Mouse (Mus musculus) MEL (cell line): ENCODE measurements around the gene Ttc39a. TPM values are rescaled to one million over a fixed set of nuclear protein-coding genes. Genes with fewer than 3 reads are reported as not detected.
A peak's percentile ranks its signal among the peaks of the same experiment; 100 is the strongest.

Source experiments
- DNase-seq: peaks from one replicate; pipeline ENCODE4 v3.0.0; 2011; ENCODE audit warnings: low read depth, low spot score
- H3K27ac ChIP-seq: 2 replicates; pipeline ENCODE4 v1.5.1; 2012; ENCODE audit warnings: low read depth, mild to moderate bottlenecking, control low read depth, low read length, moderate library complexity; ENCODE audit not compliant: control insufficient read depth
- H3K27me3 ChIP-seq, 2 experiments: fragments of 150-350 bp in 1 of 2; sonication (generic) in 1 of 2; 2 replicates each; pipeline ENCODE4 v1.6.1; 2012; ENCODE audit warnings: low read length in 2 of 2, mild to moderate bottlenecking in 2 of 2, improper control_type of control experiment in 1 of 2, moderate library complexity in 1 of 2; ENCODE audit not compliant: insufficient read depth in 2 of 2, control insufficient read depth in 1 of 2
- H3K36me3 ChIP-seq, 2 experiments: 2 replicates each; pipeline ENCODE4 v1.6.1; 2012 to 2014; ENCODE audit warnings: low read length in 2 of 2, improper control_type of control experiment in 1 of 2, inconsistent platforms in 1 of 2, mild to moderate bottlenecking in 1 of 2; ENCODE audit not compliant: insufficient read depth in 2 of 2, control insufficient read depth in 1 of 2
- H3K4me1 ChIP-seq, 2 experiments: fragments of 150-350 bp in 1 of 2; sonication (generic) in 1 of 2; 2 replicates each; pipeline ENCODE4 v1.6.1; 2012; ENCODE audit warnings: low read length in 2 of 2, improper control_type of control experiment in 1 of 2, mild to moderate bottlenecking in 1 of 2; ENCODE audit not compliant: insufficient read depth in 2 of 2, control insufficient read depth in 1 of 2
- H3K4me3 ChIP-seq, 2 experiments: fragments of 150-350 bp in 1 of 2; sonication (generic) in 1 of 2; 2 replicates each; pipeline ENCODE4 v1.5.1; 2012; ENCODE audit warnings: low read depth in 2 of 2, low read length in 2 of 2, mild to moderate bottlenecking in 2 of 2, moderate library complexity in 2 of 2, control low read depth in 1 of 2, improper control_type of control experiment in 1 of 2; ENCODE audit not compliant: control insufficient read depth in 1 of 2, insufficient read depth in 1 of 2
- H3K79me2 ChIP-seq: 2 replicates; pipeline ENCODE4 v1.6.1; 2012; ENCODE audit warnings: mild to moderate bottlenecking, low read length, moderate library complexity; ENCODE audit not compliant: control insufficient read depth, poor library complexity, insufficient read depth
- H3K9ac ChIP-seq: 2 replicates; pipeline ENCODE4 v1.6.1; 2012; ENCODE audit warnings: low read depth, mild to moderate bottlenecking, control low read depth, low read length, moderate library complexity; ENCODE audit not compliant: control insufficient read depth, poor library complexity, severe bottlenecking
- H3K9me3 ChIP-seq: fragments of 150-350 bp; sonication (generic); replicated peaks from 2 replicates; pipeline ENCODE4 v1.6.1; 2012; ENCODE audit warnings: mild to moderate bottlenecking, low read length, improper control_type of control experiment, moderate library complexity; ENCODE audit not compliant: insufficient read depth
- CHD1 ChIP-seq: IDR thresholded peaks from 2 replicates; pipeline ENCODE4 v1.6.1; 2012; ENCODE audit warnings: low read depth, mild to moderate bottlenecking, inconsistent platforms, low read length, improper control_type of control experiment
- E2F4 ChIP-seq: IDR thresholded peaks from 2 replicates; pipeline ENCODE4 v1.6.1; 2011; ENCODE audit warnings: low read depth, low read length, improper control_type of control experiment, borderline replicate concordance
- EP300 ChIP-seq, 2 experiments: IDR thresholded peaks; 2 replicates each; pipeline ENCODE4 v1.6.1; 2011; ENCODE audit warnings: improper control_type of control experiment in 2 of 2, low read length in 2 of 2, low read depth in 1 of 2, mild to moderate bottlenecking in 1 of 2
- ETS1 ChIP-seq: IDR thresholded peaks from 2 replicates; pipeline ENCODE4 v1.6.1; 2012; ENCODE audit warnings: low read depth, mild to moderate bottlenecking, inconsistent platforms, low read length, improper control_type of control experiment, moderate library complexity
- HCFC1 ChIP-seq: IDR thresholded peaks from 2 replicates; pipeline ENCODE4 v1.6.1; 2012; ENCODE audit warnings: low read depth, mild to moderate bottlenecking, inconsistent platforms, low read length, improper control_type of control experiment, moderate library complexity
- MAFK ChIP-seq: IDR thresholded peaks from 2 replicates; pipeline ENCODE4 v1.6.1; 2011; ENCODE audit warnings: low read depth, mild to moderate bottlenecking, low read length, improper control_type of control experiment, borderline replicate concordance
- MAZ ChIP-seq: IDR thresholded peaks from 2 replicates; pipeline ENCODE4 v1.6.1; 2012; ENCODE audit warnings: low read depth, mild to moderate bottlenecking, inconsistent platforms, low read length, improper control_type of control experiment
- MXI1 ChIP-seq: IDR thresholded peaks from 2 replicates; pipeline ENCODE4 v1.6.1; 2011; ENCODE audit warnings: mild to moderate bottlenecking, low read depth, low read length, improper control_type of control experiment
- NELFE ChIP-seq: IDR thresholded peaks from 2 replicates; pipeline ENCODE4 v1.6.1; 2011; ENCODE audit warnings: low read depth, low read length, improper control_type of control experiment
- NRF1 ChIP-seq: IDR thresholded peaks from 2 replicates; pipeline ENCODE4 v1.6.1; 2014; ENCODE audit warnings: low read depth, mild to moderate bottlenecking, inconsistent platforms, low read length, improper control_type of control experiment, moderate library complexity; ENCODE audit not compliant: poor library complexity, insufficient read depth, severe bottlenecking
- TCF12 ChIP-seq: IDR thresholded peaks from 2 replicates; pipeline ENCODE4 v1.6.1; 2014; ENCODE audit warnings: low read depth, mild to moderate bottlenecking, inconsistent platforms, low read length, improper control_type of control experiment, moderate library complexity
- USF1 ChIP-seq: IDR thresholded peaks from 2 replicates; pipeline ENCODE4 v1.6.1; 2014; ENCODE audit warnings: low read depth, mild to moderate bottlenecking, inconsistent platforms, low read length, improper control_type of control experiment, moderate library complexity
- USF2 ChIP-seq, 2 experiments: IDR thresholded peaks; 2 replicates each; pipeline ENCODE4 v1.6.1; 2011 to 2012; ENCODE audit warnings: improper control_type of control experiment in 2 of 2, low read length in 2 of 2, borderline replicate concordance in 1 of 2, inconsistent platforms in 1 of 2, low read depth in 1 of 2, mild to moderate bottlenecking in 1 of 2; ENCODE audit not compliant: insufficient read depth in 1 of 2
- polyA plus RNA-seq, 2 experiments: library from polyadenylated mRNA; stranded (reverse) in 1 of 2; unstranded in 1 of 2; fragments of >175 nt in 1 of 2; fragments of >200 nt in 1 of 2; gene quantifications; 2 replicates each; pipeline versions ENCODE4 v1.2.1 to v1.2.4; 2012; ENCODE audit warnings: low replicate concordance in 2 of 2, low read depth in 1 of 2; ENCODE audit not compliant: insufficient read length in 2 of 2, insufficient read depth in 1 of 2, missing spikeins in 1 of 2
- total RNA-seq: library from RNA; depleted of rRNA; stranded (reverse); fragments of 300-350 nt; gene quantifications from 2 replicates; pipeline ENCODE4 v1.2.3, GENCODE M21; 2012

Ttc39a gene
- total and polyA plus RNA-seq, 3 experiments = 2.8 to 4.2 TPM; not detected in 1

DNA sequence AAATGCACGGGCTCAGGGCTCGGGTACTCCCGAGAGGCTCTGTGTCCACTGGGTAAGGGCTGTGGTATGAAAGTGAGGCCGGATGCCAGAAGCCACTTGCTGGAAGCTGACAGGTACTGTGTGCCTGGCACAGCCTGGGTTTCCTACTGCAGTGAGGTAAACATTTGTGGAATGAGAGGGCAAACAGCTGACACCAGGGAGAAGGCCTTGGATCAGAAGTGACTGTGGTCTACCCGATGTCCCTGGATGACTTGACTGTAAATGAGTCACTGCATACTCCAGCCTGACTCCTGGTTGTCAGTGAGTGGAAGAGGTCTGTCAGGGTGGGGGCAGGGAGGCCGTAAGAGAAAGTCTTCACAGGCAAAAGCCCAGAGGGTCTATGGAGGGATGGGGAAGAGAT lies 27.2 kb downstream of the Ttc39a start:
- no peaks in the 10 kb centered on the region for H3K9me3 ChIP-seq
- H3K27me3 ChIP-seq = no peaks in the 10 kb centered on the region
- TF ChIP-seq NELFE (no peak), EP300 (IDR thresholded peaks at IDR 0.05; ENCODE audit: low read depth in 1 of 2, low read length in 2 of 2) (no peak), CHD1 (no peak), HCFC1 (no peak), ETS1 (no peak), MAFK (no peak), USF2 (IDR thresholded peaks at IDR 0.05; ENCODE audit: borderline replicate concordance in 1 of 2, insufficient read depth in 1 of 2, low read depth in 1 of 2, low read length in 2 of 2) (no peak), TCF12 (no peak), E2F4 (no peak), NRF1 (no peak), MXI1 (no peak)
- DNase-seq = no peak
- H3K4me1 ChIP-seq = peaks cover 0 to 16% of the 10 kb centered on the region in 2 experiments; a peak in 3 of 4 replicates
- H3K4me3 ChIP-seq = no peak overlapping the region
- no peaks in the 10 kb centered on the region; a peak in 1 of 4 replicates for H3K36me3 ChIP-seq
- no peaks in the 10 kb centered on the region for H3K79me2 ChIP-seq
- H3K9ac ChIP-seq = no peak overlapping the region
- H3K27ac ChIP-seq = no peak overlapping the region

DNA sequence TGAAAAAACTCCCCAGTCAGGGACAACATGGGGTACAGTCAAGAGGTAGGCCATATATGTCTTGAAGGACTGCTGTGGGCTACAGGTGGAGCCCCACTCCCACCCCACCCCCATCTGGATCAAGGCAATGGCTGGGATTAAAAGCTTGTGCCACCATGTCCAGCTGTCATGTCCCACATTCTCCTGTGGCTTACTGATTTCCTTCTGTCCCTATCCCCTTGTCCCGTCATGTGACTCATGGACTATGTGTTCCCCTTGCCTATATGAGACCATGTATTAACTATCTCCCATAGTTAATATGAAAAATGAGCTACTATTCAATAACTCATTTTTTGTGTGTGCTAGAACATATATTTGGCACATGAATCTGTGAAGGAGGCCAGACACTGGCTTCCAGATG lies 27.8 kb downstream of the Ttc39a start:
- Histone ChIP-seq H3K9ac (no peak overlapping the region), H3K27ac (no peak overlapping the region), H3K4me1 (peaks cover 4 to 22% of the 10 kb centered on the region in 2 experiments), H3K79me2 (no peaks in the 10 kb centered on the region), H3K27me3 (no peaks in the 10 kb centered on the region), H3K36me3 (peaks cover 0 to 6% of the 10 kb centered on the region in 2 experiments; a peak in 2 of 4 replicates), H3K9me3 (no peaks in the 10 kb centered on the region), H3K4me3 (no peak overlapping the region)
- no peak for DNase-seq
- no peak for TF ChIP-seq MAZ
- TF ChIP-seq USF1 = peak; percentile 40; the same call in 1 of the 2 replicates
